Mouse (Mus musculus) CD8-positive naive resting alpha-beta T cell, adult 2 months (primary cell): ENCODE measurements at regions not wholly inside any gene's neighbourhood (a gene's known extent, or its start where the extent isn't known, plus 50 kb on each side); places are given as distances from the start of the nearest gene placed in this dataset.
A peak's percentile ranks its signal among the peaks of the same experiment; 100 is the strongest.

Experiments used
- DNase-seq, 2 experiments: peaks; one replicate each; pipeline ENCODE4 v3.0.0; 2022; ENCODE audit warnings: low read depth in 2 of 2, low spot score in 2 of 2

GRCm38 (mm10) chr12:106379779-106380178 is 369.8 kb downstream of the Vrk1 start:
- DNase-seq = no peak

DNA sequence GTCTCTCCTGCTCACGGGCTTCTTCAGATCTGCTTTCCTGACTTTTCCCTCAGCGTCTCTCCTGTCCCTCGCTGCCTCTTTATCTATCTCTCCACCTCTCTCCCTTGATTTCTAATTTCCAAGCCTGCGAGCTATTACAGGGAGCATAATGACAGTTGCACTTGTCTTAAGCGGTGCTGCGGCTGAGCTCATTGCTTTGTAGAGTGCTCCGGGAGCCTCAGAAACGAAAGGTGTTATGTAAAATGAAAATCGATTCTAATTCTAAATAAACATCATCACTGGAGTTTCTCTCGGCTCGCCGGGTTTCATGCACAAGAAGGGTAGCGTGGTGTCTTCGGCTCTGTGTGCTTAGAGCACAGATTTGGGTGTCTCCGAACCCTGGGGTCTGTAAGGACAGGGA is 371.8 kb downstream of the Vrk1 start:
- DNase-seq = no peak

- no peak for DNase-seq
These were observed 379.2 kb downstream of the Vrk1 start for GRCm38 (mm10) chr12:106389214-106389613.

- DNase-seq = no peak
These were observed 382.3 kb downstream of the Vrk1 start for GRCm38 (mm10) chr12:106392316-106392715.

- no peak for DNase-seq
These were observed 389.1 kb downstream of the Vrk1 start for GRCm38 (mm10) chr12:106399085-106399484.

DNA sequence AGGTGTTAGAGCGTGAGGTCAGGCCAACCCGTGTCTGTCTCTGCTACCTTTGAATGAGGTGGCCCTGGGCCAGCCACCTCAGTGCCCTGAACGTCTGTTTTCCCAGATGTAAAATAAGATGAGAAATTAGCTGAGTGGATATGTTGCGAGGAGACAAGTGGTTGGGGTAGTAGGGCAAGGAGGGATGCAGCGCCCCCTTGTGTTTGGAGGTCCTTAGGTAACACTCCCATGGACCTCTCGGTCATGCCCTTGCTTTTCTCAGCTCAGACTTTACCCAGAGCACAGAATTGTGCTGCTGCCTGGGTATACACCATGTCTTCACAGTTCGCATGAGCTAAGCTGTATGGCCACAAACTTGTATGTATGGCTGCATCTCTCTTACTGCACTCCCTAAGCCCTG is 401.0 kb downstream of the Vrk1 start:
- DNase-seq = peak in 1 of 2 experiments; percentile 11

GRCm38 (mm10) chr12:106426631-106427030 is 416.6 kb downstream of the Vrk1 start:
- DNase-seq = no peak

DNA sequence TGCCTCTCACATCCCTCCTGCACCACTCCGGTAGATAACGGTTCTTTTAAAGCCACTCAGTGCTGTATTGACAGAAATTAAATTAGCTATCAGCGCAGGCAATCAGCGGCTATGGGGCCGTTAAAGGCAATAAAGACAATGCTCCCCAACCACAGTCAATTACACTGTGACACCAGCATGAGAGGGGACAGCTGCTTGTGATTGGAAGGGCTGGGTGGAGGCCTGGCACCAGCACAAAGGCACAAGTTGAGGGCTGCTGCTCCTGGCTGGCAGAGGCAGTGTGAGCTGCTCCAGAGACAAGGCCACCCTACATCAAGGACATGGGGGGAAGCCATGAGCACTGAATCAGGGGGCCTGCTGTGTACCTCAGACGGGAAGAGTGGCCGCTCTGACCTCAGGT is 420.0 kb downstream of the Vrk1 start:
- DNase-seq = no peak

DNA sequence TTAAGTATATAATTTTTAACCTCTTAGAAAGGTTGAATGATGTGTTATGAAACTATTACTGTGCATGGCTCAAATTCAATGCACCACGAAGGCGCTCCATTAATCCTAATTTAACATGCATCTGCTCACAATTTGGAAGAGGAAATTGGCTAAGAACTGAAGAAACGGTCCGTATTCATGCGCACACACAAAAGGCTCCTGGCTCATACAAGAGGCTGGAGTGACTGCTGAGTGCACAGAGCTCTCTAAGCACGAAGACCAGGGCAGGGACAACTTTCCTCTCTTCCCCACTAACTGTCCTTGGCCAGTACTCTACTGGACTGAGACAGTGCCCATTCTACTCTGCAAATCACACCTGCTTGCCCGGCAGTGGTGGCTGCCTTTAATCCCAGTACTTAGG is 435.1 kb downstream of the Vrk1 start:
- DNase-seq = no peak

GRCm38 (mm10) chr12:106445976-106446375 is 435.9 kb downstream of the Vrk1 start:
- DNase-seq = no peak

DNA sequence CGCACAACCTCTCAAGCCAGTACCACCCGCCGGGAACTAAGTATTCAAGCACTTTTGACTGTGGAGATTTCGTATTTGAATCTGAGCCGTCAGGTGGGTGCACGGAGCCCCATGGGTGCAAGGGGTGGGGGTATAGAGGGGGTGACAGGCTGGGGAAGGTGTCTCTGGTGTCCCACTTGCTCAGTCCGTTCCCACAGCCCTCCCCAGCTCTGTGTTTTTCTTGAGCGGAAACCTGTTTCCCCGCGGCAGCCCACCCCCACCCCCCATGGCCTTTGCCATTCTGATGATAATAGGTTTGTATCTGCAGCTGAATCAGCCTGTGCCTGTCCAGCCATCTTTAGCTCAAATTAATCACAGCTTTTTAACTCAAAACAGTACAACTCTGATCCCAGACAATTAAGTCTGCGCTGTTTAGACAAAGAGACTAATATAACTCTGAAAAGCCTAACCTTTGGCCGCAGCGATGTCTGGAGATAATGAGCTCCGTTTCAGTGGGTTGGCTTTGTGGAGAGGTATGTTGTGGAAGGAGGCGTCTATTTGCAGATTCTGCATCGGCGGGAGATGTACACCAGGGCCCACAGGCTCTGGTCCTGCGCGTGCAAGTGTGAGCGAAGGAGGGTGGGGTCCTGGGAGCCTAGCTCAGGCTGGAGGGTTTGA is 437.0 kb downstream of the Vrk1 start:
- DNase-seq = no peak

GRCm38 (mm10) chr12:106448551-106448950 is 438.5 kb downstream of the Vrk1 start:
- DNase-seq = no peak

DNA sequence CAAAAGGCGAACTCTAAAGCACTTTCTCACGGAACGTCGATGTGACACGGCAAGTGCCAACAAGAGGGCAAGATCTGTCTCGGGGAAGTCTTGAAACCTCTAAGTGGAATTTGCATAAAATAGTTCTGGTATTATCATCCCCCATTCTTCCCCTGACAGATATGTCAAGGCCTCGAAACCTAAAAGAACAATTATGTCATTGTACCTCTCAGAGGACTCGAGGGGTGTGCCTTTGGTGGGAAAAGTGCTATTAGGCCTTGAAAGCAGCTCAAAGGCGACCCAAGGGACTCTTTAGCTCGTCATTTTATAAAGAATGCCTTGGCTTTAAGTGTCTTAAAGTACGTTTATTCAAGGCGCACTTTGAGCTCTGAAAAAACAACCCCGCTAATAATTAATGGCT is 443.5 kb downstream of the Vrk1 start:
- no peak for DNase-seq

DNA sequence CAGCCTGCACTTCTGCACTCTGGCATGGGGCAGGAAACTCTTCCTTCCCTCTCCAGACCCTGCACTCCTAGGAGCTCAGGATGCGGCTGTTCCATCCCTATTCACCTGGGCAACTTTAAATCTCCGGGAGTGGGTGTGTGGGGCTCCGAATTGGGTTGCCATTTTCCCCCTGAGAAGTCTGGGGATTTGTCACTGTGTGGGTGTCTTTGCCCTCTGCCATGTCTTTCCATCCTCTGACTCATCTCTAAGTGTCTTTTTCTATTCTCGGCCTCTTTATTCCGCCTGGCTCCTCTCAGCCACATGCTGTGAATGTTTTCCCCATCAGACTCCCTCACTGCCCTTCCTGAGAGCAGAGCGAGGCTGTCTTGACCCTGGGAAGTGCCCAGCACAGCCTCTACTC is 448.2 kb downstream of the Vrk1 start:
- no peak for DNase-seq

DNA sequence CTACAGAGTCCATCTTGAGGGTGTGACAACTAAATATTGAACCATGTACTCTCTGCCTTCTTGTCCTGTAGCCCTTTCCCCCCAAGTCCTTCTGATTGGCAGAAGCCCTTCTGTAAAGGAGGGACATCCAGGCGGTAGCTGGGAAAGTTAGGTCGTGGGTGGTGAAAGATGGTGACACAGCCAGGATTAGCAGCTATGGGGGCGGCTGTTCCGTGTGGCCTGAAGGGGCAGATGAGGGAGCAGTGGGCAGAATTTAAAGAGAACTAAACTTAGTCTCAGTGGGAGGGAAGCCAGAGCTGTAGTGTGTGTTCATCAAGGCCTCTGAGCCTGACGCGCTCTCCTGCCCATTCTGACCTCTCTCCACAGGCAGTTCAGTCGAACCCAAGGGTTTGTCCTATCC is 450.6 kb downstream of the Vrk1 start:
- DNase-seq = no peak

DNA sequence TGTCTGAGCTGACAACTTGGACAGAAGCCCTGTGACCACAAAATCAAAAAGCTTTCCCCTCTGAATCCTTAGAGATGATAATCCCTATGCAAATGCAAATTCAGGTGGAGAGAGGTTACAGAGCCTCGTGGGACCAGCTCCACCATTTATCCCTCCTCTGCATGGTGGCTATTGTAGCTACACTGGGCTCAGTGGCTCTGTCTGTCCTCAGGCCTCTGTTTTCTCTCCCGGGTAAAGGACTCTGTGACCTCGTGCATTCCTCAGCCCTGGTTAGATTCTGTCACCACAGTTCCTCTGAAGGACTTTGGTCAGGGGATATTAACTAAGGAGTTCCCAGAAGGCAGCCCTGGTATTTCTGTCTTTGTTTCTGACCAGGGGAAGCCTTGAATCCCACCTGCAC is 452.3 kb downstream of the Vrk1 start:
- no peak for DNase-seq

DNA sequence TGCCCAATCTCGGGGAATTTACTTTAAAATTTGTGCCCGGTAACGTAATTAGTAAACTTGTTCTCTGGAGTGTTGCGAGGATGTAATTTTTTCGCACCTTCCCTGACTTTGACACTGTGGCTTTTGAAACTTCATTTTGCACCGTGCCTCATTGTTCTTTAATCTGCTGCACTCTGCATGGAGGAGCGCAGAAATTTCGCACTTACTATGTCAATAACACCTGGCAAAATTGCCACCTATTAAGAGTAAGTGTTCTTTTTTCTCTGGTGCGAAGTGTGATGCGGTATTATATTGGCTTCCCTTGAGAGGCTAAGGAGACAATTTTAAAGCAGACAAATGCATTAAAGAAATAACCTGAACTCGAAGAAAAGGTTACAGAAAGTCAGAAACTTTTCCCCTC is 454.7 kb downstream of the Vrk1 start:
- DNase-seq = no peak

GRCm38 (mm10) chr12:106468173-106468860 is 458.3 kb downstream of the Vrk1 start:
- no peak for DNase-seq

DNA sequence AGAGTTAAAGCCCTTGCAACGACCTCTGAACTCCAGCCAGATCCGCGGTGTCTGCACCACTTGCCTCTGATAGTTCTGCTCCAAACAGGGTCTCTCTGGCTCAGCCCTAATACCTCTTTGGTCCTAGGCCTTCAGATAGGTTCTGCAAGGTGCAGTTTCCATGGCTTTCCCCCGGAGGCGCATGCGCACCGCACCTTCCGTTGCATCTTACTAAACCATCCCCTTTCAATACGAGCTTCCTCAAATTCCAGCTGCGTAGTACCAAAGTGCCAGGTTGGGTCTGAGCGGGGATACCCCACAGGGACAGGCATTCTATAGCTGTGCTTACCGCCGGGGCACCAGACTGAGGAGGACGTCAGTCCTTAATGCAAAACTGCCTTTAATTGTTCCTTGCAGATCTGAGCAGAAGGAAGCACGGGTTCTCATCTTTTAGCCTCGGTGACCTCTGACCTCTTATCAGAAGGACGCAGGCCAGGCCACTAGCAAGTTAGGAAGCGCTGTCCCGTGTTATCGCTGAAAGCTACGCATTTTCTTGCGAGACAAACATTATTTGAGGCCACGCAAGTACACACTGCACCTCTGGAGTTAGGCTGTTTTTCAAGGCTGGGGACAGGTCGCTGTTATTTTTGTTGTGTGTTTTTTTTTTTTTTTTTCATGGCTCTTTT is 464.6 kb downstream of the Vrk1 start:
- no peak for DNase-seq

- no peak for DNase-seq
These were observed 465.5 kb downstream of the Vrk1 start for GRCm38 (mm10) chr12:106475486-106476050.

GRCm38 (mm10) chr12:106477040-106477665 is 467.1 kb downstream of the Vrk1 start:
- DNase-seq = no peak

DNA sequence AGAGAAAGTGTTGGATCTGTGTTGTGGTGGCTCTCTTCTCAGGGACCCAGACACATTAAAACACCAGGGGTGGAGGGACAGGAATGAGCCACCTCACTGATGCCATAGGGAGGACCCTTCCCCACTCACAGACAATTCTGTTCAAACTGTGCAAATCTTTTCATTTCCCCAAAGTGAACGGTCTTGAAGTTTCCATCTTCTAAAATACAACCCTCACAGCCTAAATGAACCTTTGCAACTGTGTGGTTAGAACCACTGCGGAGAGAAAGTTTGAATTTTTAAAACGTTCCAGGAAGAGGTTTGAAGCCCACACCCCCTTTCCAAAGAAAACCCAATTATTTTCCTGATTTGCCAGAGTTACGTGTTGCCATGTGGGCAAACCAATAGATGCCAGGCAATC is 467.7 kb downstream of the Vrk1 start:
- DNase-seq = no peak
